Mouse (Mus musculus): Measurements from ENCODE around the gene Cd80. TPM values are rescaled to one million over a fixed set of nuclear protein-coding genes. Genes with fewer than 3 reads are reported as not detected.
A peak's percentile ranks its signal among the peaks of the same experiment; 100 is the strongest.

Gene Cd80
- polyA plus RNA-seq, 1 experiment from 2014 or later, result 0.59 TPM

GRCm38 (mm10) chr16:38506041-38506634 is 50.8 kb downstream of the Cd80 start:
- Histone ChIP-seq H3K4me1 (no peaks in the 10 kb centered on the region), H3K4me3 (no peak overlapping the region), H3K4me2 (replicated peaks) (no peak overlapping the region), H3K9ac (replicated peaks) (no peak overlapping the region), H3K27ac (replicated peaks) (no peak overlapping the region), H3K27me3 (no peaks in the 10 kb centered on the region), H3K36me3 (peaks cover 57% of the 10 kb centered on the region), H3K9me3 (no peaks in the 10 kb centered on the region)
- peak; percentile 91 for ATAC-seq (replicated peaks)
- WGBS, result 73% methylated on average over 4 of the region's 4 CpGs

GRCm38 (mm10) chr16:38510846-38511245 is 55.5 kb downstream of the Cd80 start:
- H3K36me3 ChIP-seq, result peaks cover 57% of the 10 kb centered on the region
- no peak for ATAC-seq (replicated peaks)
- WGBS, result 99% methylated on average over 2 of the region's 2 CpGs

GRCm38 (mm10) chr16:38519140-38519539 is 63.8 kb downstream of the Cd80 start:
- Histone ChIP-seq H3K9me3 (no peaks in the 10 kb centered on the region), H3K4me1 (peaks cover 19% of the 10 kb centered on the region), H3K9ac (replicated peaks) (no peak overlapping the region), H3K4me3 (no peak overlapping the region), H3K36me3 (peaks cover 34% of the 10 kb centered on the region), H3K27ac (replicated peaks) (no peak overlapping the region), H3K27me3 (no peaks in the 10 kb centered on the region), H3K4me2 (replicated peaks) (no peak overlapping the region)
- ATAC-seq (replicated peaks), result no peak
- 93% methylated on average over 2 of the region's 2 CpGs for WGBS

More at GRCm38 (mm10) chr16:38510846-38511245, 55.5 kb downstream of the Cd80 start:
- no peak overlapping the region for H3K4me2 ChIP-seq (replicated peaks)
- no peaks in the 10 kb centered on the region for H3K9me3 ChIP-seq
- H3K27ac ChIP-seq (replicated peaks), result no peak overlapping the region
- no peak overlapping the region for H3K9ac ChIP-seq (replicated peaks)
- no peak overlapping the region for H3K4me3 ChIP-seq
- no peaks in the 10 kb centered on the region for H3K27me3 ChIP-seq
- H3K4me1 ChIP-seq, result no peaks in the 10 kb centered on the region

GRCm38 (mm10) chr16:38521211-38521987 is 66.0 kb downstream of the Cd80 start:
- Histone ChIP-seq H3K9ac (replicated peaks) (peak overlapping the region; percentile 99), H3K4me1 (peaks cover 19% of the 10 kb centered on the region), H3K27me3 (no peaks in the 10 kb centered on the region), H3K4me3 (peak overlapping the region; percentile 99), H3K36me3 (peaks cover 42% of the 10 kb centered on the region), H3K4me2 (replicated peaks) (peak overlapping the region; percentile 58), H3K9me3 (no peaks in the 10 kb centered on the region), H3K27ac (replicated peaks) (no peak overlapping the region)
- 37% methylated on average over 8 of the region's 8 CpGs for WGBS
- no peak for ATAC-seq (replicated peaks)

GRCm38 (mm10) chr16:38522129-38523084 is 67.0 kb downstream of the Cd80 start, which contains the start of gene Timmdc1:
Gene Timmdc1 (minus strand): TSS chr16:38522663.
- peak within 1 kb of the TSS; percentile 99 for H3K9ac ChIP-seq (replicated peaks)
- H3K4me1 ChIP-seq, result peaks cover 19% of the 10 kb centered on the region
- H3K27ac ChIP-seq (replicated peaks), result peak within 1 kb of the TSS; percentile 94
- H3K4me3 ChIP-seq, result peak within 1 kb of the TSS; percentile 99
- peak within 1 kb of the TSS; percentile 58 for H3K4me2 ChIP-seq (replicated peaks)
- H3K27me3 ChIP-seq, result no peaks in the 10 kb centered on the region
- peaks cover 45% of the 10 kb centered on the region for H3K36me3 ChIP-seq
- peak; percentile 99 for ATAC-seq (replicated peaks)
- no peaks in the 10 kb centered on the region for H3K9me3 ChIP-seq
- WGBS, result under 1% methylated on average over 72 of the region's 73 CpGs

GRCm38 (mm10) chr16:38526264-38526663 is 70.9 kb downstream of the Cd80 start:
- H3K4me2 ChIP-seq (replicated peaks), result no peak overlapping the region
- H3K9ac ChIP-seq (replicated peaks), result no peak overlapping the region
- ATAC-seq (replicated peaks), result no peak

GRCm38 (mm10) chr16:38536544-38537146 is 81.3 kb downstream of the Cd80 start:
- Histone ChIP-seq H3K4me1 (no peaks in the 10 kb centered on the region), H3K4me2 (replicated peaks) (no peak overlapping the region), H3K36me3 (peaks cover 75% of the 10 kb centered on the region), H3K27ac (replicated peaks) (no peak overlapping the region), H3K9me3 (no peaks in the 10 kb centered on the region), H3K27me3 (no peaks in the 10 kb centered on the region), H3K4me3 (no peak overlapping the region), H3K9ac (replicated peaks) (no peak overlapping the region)
- peak; percentile 60 for ATAC-seq (replicated peaks)
- 37% methylated on average over 8 of the region's 8 CpGs for WGBS

More at GRCm38 (mm10) chr16:38526264-38526663, 70.9 kb downstream of the Cd80 start:
- Histone ChIP-seq H3K4me3 (no peak overlapping the region), H3K27ac (replicated peaks) (no peak overlapping the region), H3K9me3 (no peaks in the 10 kb centered on the region), H3K36me3 (peaks cover 70% of the 10 kb centered on the region), H3K4me1 (peaks cover 14% of the 10 kb centered on the region), H3K27me3 (no peaks in the 10 kb centered on the region)
- whole genome bisulfite sequencing, result 91% methylated on average over 6 of the region's 6 CpGs

GRCm38 (mm10) chr16:38538716-38539380 is 83.5 kb downstream of the Cd80 start:
- H3K4me1 ChIP-seq, result no peaks in the 10 kb centered on the region
- WGBS, result 91% methylated on average over 13 of the region's 13 CpGs
- no peak overlapping the region for H3K4me2 ChIP-seq (replicated peaks)
- no peak for ATAC-seq (replicated peaks)
- no peaks in the 10 kb centered on the region for H3K27me3 ChIP-seq
- H3K9ac ChIP-seq (replicated peaks), result no peak overlapping the region
- H3K4me3 ChIP-seq, result no peak overlapping the region
- no peak overlapping the region for H3K27ac ChIP-seq (replicated peaks)
- no peaks in the 10 kb centered on the region for H3K9me3 ChIP-seq
- peaks cover 74% of the 10 kb centered on the region for H3K36me3 ChIP-seq

Other genes with a start within 250 kb of the Cd80 start
- not detected in 2 replicates for gene Nr1i2, start 160.7 kb upstream of the Cd80 start, polyA plus RNA-seq (2015; fragmentation: Nextera tagmentation; extraction: Ambion mirVana)
- 0.54 and 1.0 TPM in 2 replicates for gene Maats1, start 113.4 kb upstream of the Cd80 start, polyA plus RNA-seq (2015; fragmentation: Nextera tagmentation; extraction: Ambion mirVana)
- 102 and 113 TPM in 2 replicates for gene Cox17, start 108.6 kb upstream of the Cd80 start, polyA plus RNA-seq (2015; fragmentation: Nextera tagmentation; extraction: Ambion mirVana)
- gene Gm21987, start 108.5 kb upstream of the Cd80 start, polyA plus RNA-seq (2015; fragmentation: Nextera tagmentation; extraction: Ambion mirVana), result not detected in 2 replicates
- 0.22 and 0.42 TPM in 2 replicates for gene Popdc2, start 93.4 kb upstream of the Cd80 start, polyA plus RNA-seq (2015; fragmentation: Nextera tagmentation; extraction: Ambion mirVana)
- gene Pla1a, start 22.4 kb upstream of the Cd80 start, polyA plus RNA-seq (2015; fragmentation: Nextera tagmentation; extraction: Ambion mirVana), result 0.34 and 0.41 TPM in 2 replicates
- 131 and 141 TPM in 2 replicates for gene Adprh, start 2.9 kb upstream of the Cd80 start, polyA plus RNA-seq (2015; fragmentation: Nextera tagmentation; extraction: Ambion mirVana)
- gene Timmdc1, start 67.1 kb downstream of the Cd80 start, polyA plus RNA-seq (2015; fragmentation: Nextera tagmentation; extraction: Ambion mirVana), result 37.9 and 39.3 TPM in 2 replicates
- gene Poglut1, start 94.7 kb downstream of the Cd80 start, polyA plus RNA-seq (2015; fragmentation: Nextera tagmentation; extraction: Ambion mirVana), result 66.1 and 66.2 TPM in 2 replicates
- 38.4 and 41.5 TPM in 2 replicates for gene Tmem39a, start 103.1 kb downstream of the Cd80 start, polyA plus RNA-seq (2015; fragmentation: Nextera tagmentation; extraction: Ambion mirVana)

All from forebrain, embryonic 15.5 days (tissue).